In genomic region chr4:47203643-47204042, GRCm38 (mm10) we compare ENCODE assay signal across 21 mouse cellular contexts. TPM values are rescaled to one million over a fixed set of nuclear protein-coding genes. Genes with fewer than 3 reads are reported as not detected.
A peak's percentile ranks its signal among the peaks of the same experiment; 100 is the strongest.
DNase-seq lines count a peak whose midpoint lies in the region; ATAC-seq and TF ChIP-seq lines count a peak whose summit lies in the region.
"Had no signal": no experiment of that assay in that cellular context is flagged by ENCODE, and none has a peak within 500 bp of the region (broad histone marks: within the 10 kb centered on the region; RNA-seq: fewer than 3 reads in every experiment).

No protein-coding gene starts in this region.

- no peak overlapping the region for H3K4me3 ChIP-seq in kidney, embryonic 15.5 days (replicated peaks)
- H3K4me3 ChIP-seq in lung, embryonic 14.5 days (ENCODE audit: low read depth, low read length), result no peak overlapping the region
- H3K4me3 ChIP-seq: embryonic facial prominence, embryonic 12.5 days; forebrain, embryonic 12.5 days; heart, embryonic 10.5 days; heart, embryonic 15.5 days; hindbrain, embryonic 10.5 days had no signal

- H3K4me2 ChIP-seq in kidney, embryonic 15.5 days, result no peak overlapping the region
- no peak overlapping the region for H3K4me2 ChIP-seq in lung, embryonic 14.5 days
- H3K4me2 ChIP-seq: embryonic facial prominence, embryonic 12.5 days; forebrain, embryonic 12.5 days; heart, embryonic 15.5 days had no signal

- peaks cover 36% of the 10 kb centered on the region for H3K27me3 ChIP-seq in kidney, embryonic 15.5 days
- peaks cover 24% of the 10 kb centered on the region for H3K27me3 ChIP-seq in lung, embryonic 14.5 days (ENCODE audit: insufficient read depth, low read length)

- H3K4me1 ChIP-seq in kidney, embryonic 15.5 days, result peaks cover 39% of the 10 kb centered on the region
- peaks cover 10% of the 10 kb centered on the region; the same call in 1 of the 2 replicates for H3K4me1 ChIP-seq in lung, embryonic 14.5 days (ENCODE audit: insufficient read depth)

- no peaks in the 10 kb centered on the region for H3K9me3 ChIP-seq in kidney, embryonic 15.5 days (replicated peaks)
- no peaks in the 10 kb centered on the region for H3K9me3 ChIP-seq in lung, embryonic 14.5 days (ENCODE audit: low read depth, low read length)
- H3K9me3 ChIP-seq: embryonic facial prominence, embryonic 12.5 days; forebrain, embryonic 12.5 days; heart, embryonic 10.5 days; heart, embryonic 15.5 days; hindbrain, embryonic 10.5 days had no signal

- no peak for DNase-seq in kidney, adult 9 months
- peak; percentile 58 for DNase-seq in lung, embryonic 14.5 days
- DNase-seq in lung, postnatal 14 days, result no peak
- DNase-seq in lung, postnatal 10 days, result peak; percentile 28
- DNase-seq in lung, postnatal 25 days (ENCODE audit: low spot score), result no peak
- no peak for DNase-seq in layer of hippocampus, adult 9-10 months (ENCODE audit: low spot score)
- DNase-seq: adrenal gland, postnatal 14 days; cerebellum, adult 11-12 months; cerebellum, adult 9-10 months; cerebellum, postnatal 25 days; gastrocnemius, postnatal 10 days; heart, adult 18-20 months had no signal

- no peak overlapping the region for H3K27ac ChIP-seq in kidney, embryonic 15.5 days
- H3K27ac ChIP-seq in lung, embryonic 14.5 days (ENCODE audit: low read depth), result no peak overlapping the region
- H3K27ac ChIP-seq: embryonic facial prominence, embryonic 12.5 days; forebrain, embryonic 12.5 days; heart, embryonic 10.5 days; heart, embryonic 15.5 days; hindbrain, embryonic 10.5 days had no signal

- 28% methylated on average over 5 of the region's 5 CpGs for WGBS in kidney, embryonic 15.5 days
- 47% methylated on average over 5 of the region's 5 CpGs for WGBS in lung, embryonic 14.5 days

- TF ChIP-seq CTCF in lung, embryonic 14.5 days (IDR thresholded peaks at IDR 0.05; ENCODE audit: low read depth), result no peak

- H3K36me3 ChIP-seq in kidney, embryonic 15.5 days, result no peaks in the 10 kb centered on the region
- no peaks in the 10 kb centered on the region for H3K36me3 ChIP-seq in lung, embryonic 14.5 days (ENCODE audit: insufficient read depth)
- H3K36me3 ChIP-seq: embryonic facial prominence, embryonic 12.5 days; forebrain, embryonic 12.5 days; heart, embryonic 10.5 days; heart, embryonic 15.5 days; hindbrain, embryonic 10.5 days had no signal

- peak; percentile 61 for ATAC-seq in kidney, embryonic 15.5 days (replicated peaks; ENCODE audit: low FRiP score)
- no peak for ATAC-seq in lung, embryonic 14.5 days (ENCODE audit: insufficient read depth)
- ATAC-seq: activated CD4-positive, CD25-positive, alpha-beta regulatory T cell, adult 4 months; forebrain, embryonic 16.5 days; Patski had no signal

- H3K9ac ChIP-seq in kidney, embryonic 15.5 days, result no peak overlapping the region
- no peak overlapping the region for H3K9ac ChIP-seq in lung, embryonic 14.5 days
- H3K9ac ChIP-seq: embryonic facial prominence, embryonic 12.5 days; forebrain, embryonic 12.5 days; heart, embryonic 15.5 days had no signal

RNA-seq across cellular contexts. Expression of gene Col15a1, which starts 4.3 kb away (rescaled TPM):
- polyA plus RNA-seq in kidney, embryonic 15.5 days (2015; fragmentation: Nextera tagmentation; extraction: Ambion mirVana), result 21.9 and 24.0 TPM in 2 replicates
- 22.1 and 22.8 TPM in 2 replicates for polyA plus RNA-seq in lung, embryonic 14.5 days (2014; fragmentation: Nextera tagmentation; extraction: Ambion mirVana)

Comparison
In these comparisons a context has a peak if more than half of its experiments do, and no peak if none do; other contexts are left out.
1. DNase-seq: peak in lung, embryonic 14.5 days (single experiment) and lung, postnatal 10 days (single experiment); none in kidney, adult 9 months (single experiment), lung, postnatal 14 days (single experiment), lung, postnatal 25 days (single experiment) and layer of hippocampus, adult 9-10 months (single experiment).